Mouse (Mus musculus) retina, embryonic 14.5 days (tissue): ENCODE data around the gene Tceal7.
A peak's percentile ranks its signal among the peaks of the same experiment; 100 is the strongest.

ENCODE experiments used
- DNase-seq: peaks from one replicate; pipeline ENCODE4 v3.0.0-alpha.2; 2015; ENCODE audit warnings: low spot score

Gene Tceal7

GRCm38 (mm10) chrX:136248811-136249210 is 34.2 kb downstream of the Tceal7 start:
- DNase-seq: no peak

DNA sequence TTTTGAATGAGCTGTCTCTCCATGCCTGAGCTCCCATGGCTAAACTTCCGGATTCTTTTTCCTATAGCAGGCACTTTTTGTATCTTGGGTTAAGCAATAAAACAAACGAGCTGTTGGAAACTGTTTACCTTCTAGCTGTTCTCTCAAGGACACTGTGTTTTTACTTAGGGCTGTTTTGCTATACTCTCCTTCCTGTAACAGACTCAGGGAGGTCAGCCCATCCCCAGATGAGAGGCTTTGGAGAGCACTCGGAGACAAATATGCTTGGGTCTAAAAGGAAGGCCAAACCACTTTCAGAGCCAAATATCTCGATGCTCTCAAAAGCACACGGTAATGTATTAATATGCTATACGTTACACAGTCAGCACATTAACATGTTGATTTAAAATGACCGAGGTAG is 35.1 kb downstream of the Tceal7 start:
- DNase-seq: no peak

- DNase-seq: no peak
Observed at GRCm38 (mm10) chrX:136252023-136252729, 37.6 kb downstream of the Tceal7 start.

DNA sequence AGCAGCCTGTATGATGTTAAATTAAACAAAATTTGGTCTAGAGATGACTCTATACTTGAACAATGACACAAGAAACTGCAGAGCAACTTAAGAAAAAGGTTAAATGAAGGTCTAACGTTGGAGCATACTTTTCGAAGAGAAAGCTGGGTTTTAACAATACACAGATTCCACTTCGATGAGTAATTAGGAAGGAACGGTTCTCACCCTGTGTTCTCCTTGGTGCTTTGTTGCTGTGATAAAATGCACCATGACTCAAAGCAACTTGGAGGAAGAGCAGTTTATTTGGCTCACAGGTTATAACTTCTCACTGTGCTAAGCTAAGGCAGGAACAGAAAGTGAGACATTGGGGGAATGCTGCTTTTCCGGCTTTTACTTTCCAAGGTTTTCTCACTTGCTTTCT is 53.1 kb downstream of the Tceal7 start:
- no peak for DNase-seq

DNA sequence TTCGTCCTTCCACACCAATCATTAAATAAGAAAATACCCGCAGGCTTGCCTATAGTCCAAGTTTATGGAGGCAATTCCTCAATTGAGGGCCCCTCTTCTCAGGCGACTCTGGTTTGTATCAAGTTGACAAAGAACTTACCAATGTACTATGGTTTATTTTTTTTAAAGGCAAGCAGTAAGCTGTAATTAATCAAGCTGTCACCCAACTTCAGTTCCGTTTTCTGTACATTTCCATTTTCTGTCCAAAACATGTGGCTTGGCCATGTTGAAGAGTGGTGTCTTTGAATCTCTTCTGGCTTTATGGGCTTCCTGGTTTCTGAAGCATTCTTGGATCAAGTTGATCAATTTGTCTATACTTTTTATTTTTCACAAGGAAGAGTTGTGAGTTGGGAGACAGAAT is 53.6 kb downstream of the Tceal7 start:
- no peak for DNase-seq

- DNase-seq: peak; percentile 51
Observed at GRCm38 (mm10) chrX:136269743-136270392, 55.3 kb downstream of the Tceal7 start, which contains the start of gene Bex3. Gene Bex3 (plus strand): TSS chrX:136270253.

DNA sequence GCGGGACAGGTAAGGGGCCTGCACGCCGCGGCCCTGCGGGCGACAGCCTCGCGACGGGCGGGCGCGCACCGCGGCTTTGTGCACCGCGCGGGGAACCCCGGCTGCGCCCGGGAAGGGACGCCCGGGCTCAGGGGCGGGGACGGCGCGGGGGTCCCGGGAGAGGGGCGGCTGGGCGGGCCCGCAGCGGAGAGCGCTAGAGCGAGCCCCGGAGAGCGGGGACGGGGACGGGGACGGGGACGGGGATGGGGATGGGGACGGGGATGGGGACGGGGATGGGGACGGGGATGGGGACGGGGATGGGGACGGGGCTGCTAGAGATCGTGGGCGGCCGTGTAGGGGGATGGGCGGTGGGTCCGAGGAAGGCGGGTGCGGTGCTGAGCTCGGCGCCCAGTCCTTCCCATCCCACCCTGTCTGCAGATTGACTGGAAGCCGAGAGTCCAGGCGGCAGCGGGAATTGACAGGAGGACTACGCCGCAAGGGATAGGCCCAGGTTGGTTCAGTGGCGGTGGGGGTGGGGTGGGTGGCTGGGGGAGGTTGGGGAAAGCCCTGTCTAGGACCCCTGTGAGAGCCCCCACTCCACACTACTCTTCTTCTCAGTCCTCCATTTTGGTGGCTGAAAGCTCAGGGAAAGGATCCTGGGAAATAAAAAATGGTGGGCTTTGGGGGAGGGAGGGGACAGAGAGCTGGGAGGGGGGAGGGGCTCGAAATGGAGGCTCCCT is 56.0 kb downstream of the Tceal7 start:
- DNase-seq: peak; percentile 63

DNA sequence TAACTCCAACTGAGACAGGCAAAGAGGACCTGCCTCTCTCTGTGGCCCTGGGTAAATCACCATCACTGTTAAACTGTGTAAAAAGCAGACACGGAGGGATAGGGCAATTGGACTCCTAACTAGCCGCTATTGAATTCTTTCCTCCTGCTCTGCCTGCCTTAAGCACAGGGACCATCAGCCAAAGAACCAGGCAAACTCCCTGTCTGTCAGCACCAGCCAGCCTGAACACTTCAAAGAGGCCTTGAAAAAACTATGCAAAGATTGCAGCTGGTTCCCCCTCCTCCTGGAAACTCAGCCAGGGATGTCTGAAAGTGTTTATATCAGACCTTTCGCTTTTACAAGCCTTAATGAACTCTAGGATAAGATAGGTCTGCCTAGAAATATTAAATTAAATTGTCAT is 60.0 kb downstream of the Tceal7 start:
- peak; percentile 8 for DNase-seq

DNA sequence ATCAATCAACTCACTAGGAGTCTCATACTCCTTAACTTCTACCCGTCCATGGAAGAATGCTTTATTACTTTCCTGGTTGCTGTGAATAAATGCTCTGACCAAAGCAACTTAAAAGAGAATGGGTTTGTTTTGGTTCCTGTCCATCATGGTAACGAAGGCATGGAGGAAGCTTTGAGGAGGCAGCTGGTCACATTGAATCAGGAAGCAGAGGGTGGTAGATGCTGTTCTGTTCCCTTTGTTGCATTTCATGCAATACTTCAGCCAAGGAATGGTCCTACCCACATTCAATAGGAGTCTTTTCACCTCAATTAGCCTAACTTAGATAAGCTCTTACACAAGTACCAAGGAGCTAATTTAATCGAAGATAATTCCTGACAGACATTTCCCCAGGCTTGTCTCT is 60.8 kb downstream of the Tceal7 start:
- no peak for DNase-seq
